Mouse (Mus musculus) midbrain, embryonic 13.5 days (tissue): ENCODE data around the gene Tbc1d10b. TPM values are rescaled to one million over a fixed set of nuclear protein-coding genes. Genes with fewer than 3 reads are reported as not detected.

Experiments used
- ATAC-seq: fragments of 200-750 bp; cut with Nextera tagmentation; 2 replicates; pipeline ENCODE4 v1.8.0; 2017; ENCODE audit warnings: mild to moderate bottlenecking, moderate TSS enrichment, moderate library complexity
- H3K27ac ChIP-seq: fragments of 300-500 bp; sonication (generic); 2 replicates; pipeline ENCODE4 v1.5.1; 2015; ENCODE audit warnings: inconsistent platforms, mild to moderate bottlenecking, moderate library complexity
- H3K27me3 ChIP-seq: fragments of 300-500 bp; sonication (generic); 2 replicates; pipeline ENCODE4 v1.6.1; 2015; ENCODE audit warnings: mild to moderate bottlenecking, inconsistent platforms
- H3K36me3 ChIP-seq: fragments of 300-500 bp; sonication (generic); 2 replicates; pipeline ENCODE4 v1.6.1; 2015; ENCODE audit warnings: mild to moderate bottlenecking, inconsistent platforms
- H3K4me1 ChIP-seq: fragments of 300-500 bp; sonication (generic); replicated peaks from 2 replicates; pipeline ENCODE4 v1.6.1; 2015; ENCODE audit warnings: inconsistent platforms
- H3K4me2 ChIP-seq: fragments of 300-500 bp; sonication (generic); replicated peaks from 2 replicates; pipeline ENCODE4 v1.6.1; 2015; ENCODE audit warnings: moderate library complexity, mild to moderate bottlenecking, inconsistent platforms
- H3K4me3 ChIP-seq: fragments of 300-500 bp; sonication (generic); replicated peaks from 2 replicates; pipeline ENCODE4 v1.5.1; 2015; ENCODE audit warnings: mild to moderate bottlenecking, inconsistent platforms
- H3K9ac ChIP-seq: fragments of 300-500 bp; sonication (generic); replicated peaks from 2 replicates; pipeline ENCODE4 v1.6.1; 2015; ENCODE audit warnings: mild to moderate bottlenecking, inconsistent platforms
- H3K9me3 ChIP-seq: fragments of 300-500 bp; sonication (generic); 2 replicates; pipeline ENCODE4 v1.6.1; 2016; ENCODE audit warnings: mild to moderate bottlenecking, inconsistent platforms
- WGBS: fragments of 180-500 bp; shearing (Covaris S2); methylation state at CpG from one replicate; pipeline ENCODE4 v1.1.7; 2015; 5-methylcytosine and 5-hydroxymethylcytosine counted together
- polyA plus RNA-seq: library from polyadenylated mRNA; unstranded; fragments of >200 nt; fragmentation: Nextera tagmentation; extraction: Ambion mirVana; gene quantifications from 2 replicates; pipeline ENCODE4 v1.2.1, GENCODE M21; 2015

Gene Tbc1d10b
- polyA plus RNA-seq, 1 experiment from 2014 or later, result 30.7 TPM

DNA sequence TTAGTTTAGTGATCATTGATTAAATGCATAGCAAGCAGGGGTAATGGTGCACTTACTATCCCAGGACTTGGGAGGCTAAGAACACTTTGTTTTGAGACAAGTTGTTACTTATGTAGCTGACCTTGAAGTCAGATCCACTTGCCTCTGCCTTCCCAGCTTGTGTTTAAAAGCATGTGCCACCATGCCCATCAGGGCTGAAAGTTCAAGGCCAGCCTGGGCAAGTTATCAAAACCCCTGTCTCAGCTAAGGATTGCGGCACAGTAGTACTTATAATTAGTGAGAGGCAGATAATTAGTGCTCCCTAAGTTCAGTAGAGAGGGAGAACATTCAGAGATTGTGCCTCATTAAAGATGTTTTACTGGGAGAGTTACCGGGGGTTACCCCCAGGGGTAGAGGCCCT lies 26.5 kb upstream of the Tbc1d10b start:
- H3K4me3 ChIP-seq, result peak overlapping the region; percentile 94
- H3K27ac ChIP-seq, result no peak overlapping the region
- WGBS, result 98% methylated on average over 2 of the region's 2 CpGs
- no peaks in the 10 kb centered on the region for H3K27me3 ChIP-seq
- H3K4me1 ChIP-seq, result peaks cover 57% of the 10 kb centered on the region
- H3K36me3 ChIP-seq, result peaks cover 59% of the 10 kb centered on the region
- H3K9ac ChIP-seq, result no peak overlapping the region
- H3K9me3 ChIP-seq, result no peaks in the 10 kb centered on the region
- ATAC-seq, result no peak
- peak overlapping the region; percentile 92 for H3K4me2 ChIP-seq

DNA sequence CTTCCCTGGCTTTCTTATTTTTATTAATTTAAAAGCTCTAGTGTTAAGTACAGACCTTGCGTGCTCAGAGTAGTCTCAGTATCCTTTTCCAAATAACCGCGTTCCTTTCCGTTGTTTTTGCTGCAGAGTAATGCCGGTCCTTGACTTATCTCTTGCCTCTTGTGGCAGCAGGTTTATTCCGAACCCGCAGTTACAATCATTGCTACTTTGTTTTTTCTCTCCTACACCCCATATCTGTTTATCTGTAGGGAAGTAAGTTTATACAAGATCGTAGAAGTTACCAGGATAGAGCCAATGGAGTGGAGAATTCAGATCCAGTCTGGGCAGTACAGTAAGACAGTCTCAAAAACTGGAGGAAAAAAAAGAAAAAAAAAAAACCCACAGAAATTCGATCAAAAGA lies 25.5 kb upstream of the Tbc1d10b start:
- no peak for ATAC-seq
- Histone ChIP-seq H3K4me2 (peak overlapping the region; percentile 92), H3K4me1 (peaks cover 61% of the 10 kb centered on the region), H3K36me3 (peaks cover 57% of the 10 kb centered on the region), H3K9me3 (no peaks in the 10 kb centered on the region), H3K9ac (peak overlapping the region; percentile 98), H3K27me3 (no peaks in the 10 kb centered on the region), H3K4me3 (peak overlapping the region; percentile 94), H3K27ac (peak overlapping the region; percentile 97)
- WGBS, result 5% methylated on average over 9 of the region's 9 CpGs

DNA sequence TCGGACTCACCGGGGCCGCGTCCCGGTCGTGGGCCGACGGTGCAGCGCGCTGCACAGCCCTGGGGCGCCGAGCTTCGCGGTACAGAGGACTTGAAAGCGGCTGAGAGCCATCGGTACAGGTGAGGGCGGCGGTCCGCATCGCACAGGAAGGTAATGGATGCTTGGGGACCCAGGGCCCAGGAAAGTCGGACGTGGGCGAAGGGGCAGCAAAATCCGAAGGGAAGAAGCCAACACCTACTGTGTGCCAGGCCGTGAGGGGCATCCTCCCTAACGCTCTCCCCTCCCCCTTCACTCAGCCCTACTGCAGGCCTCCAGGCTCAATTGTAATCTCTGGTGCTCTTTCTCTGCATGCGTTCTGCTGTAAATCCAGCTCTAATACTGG lies 25.1 kb upstream of the Tbc1d10b start:
- peak overlapping the region; percentile 94 for H3K4me3 ChIP-seq
- WGBS, result under 1% methylated on average over 27 of the region's 27 CpGs
- peak overlapping the region; percentile 92 for H3K4me2 ChIP-seq
- no peaks in the 10 kb centered on the region for H3K9me3 ChIP-seq
- H3K36me3 ChIP-seq, result peaks cover 53% of the 10 kb centered on the region
- peaks cover 61% of the 10 kb centered on the region for H3K4me1 ChIP-seq
- ATAC-seq, result no peak; the same call in 1 of the 2 replicates
- H3K27me3 ChIP-seq, result no peaks in the 10 kb centered on the region
- peak overlapping the region; percentile 97 for H3K27ac ChIP-seq
- peak overlapping the region; percentile 98 for H3K9ac ChIP-seq

DNA sequence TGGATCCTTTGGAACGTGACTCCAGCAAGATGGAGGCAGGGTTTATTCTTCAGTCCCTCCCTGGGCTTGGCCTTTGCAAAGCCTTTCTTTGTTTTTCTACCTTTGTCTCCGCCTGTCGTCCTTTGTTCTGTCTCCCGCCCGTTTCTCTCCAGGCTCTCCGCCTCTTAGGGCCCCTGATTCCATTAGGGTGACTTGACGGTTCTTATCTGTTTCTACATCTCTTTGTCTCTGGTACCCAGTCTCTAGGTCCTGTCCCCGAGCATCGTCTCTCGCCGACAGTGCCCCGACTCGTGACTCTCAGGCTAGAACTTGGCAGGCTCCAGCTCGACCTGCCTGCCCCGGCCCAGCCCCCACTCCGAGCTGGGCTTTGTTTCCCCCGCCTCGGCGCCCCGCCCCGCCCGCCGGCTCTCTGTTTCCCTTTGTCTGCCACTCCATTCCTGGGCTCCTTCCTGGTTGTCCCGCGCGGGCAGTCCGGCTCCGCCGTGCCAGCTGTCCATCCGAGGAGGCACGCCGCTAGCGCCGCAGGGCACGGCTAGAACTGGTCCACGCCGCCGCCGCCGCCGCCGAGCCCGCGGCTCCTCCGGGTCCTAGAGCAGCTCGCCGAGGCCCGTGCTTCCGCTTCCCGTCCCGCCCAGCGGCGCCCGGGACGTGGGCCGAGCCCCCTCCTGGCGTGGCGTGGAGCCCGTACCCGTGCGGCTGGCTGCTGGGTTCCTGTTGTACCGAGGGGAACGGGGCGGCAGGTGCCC lies 24.5 kb upstream of the Tbc1d10b start, which contains the start of the genes Zfp553 and Sept1:
TSS of gene Zfp553 (plus strand) at position 440 of the 746 bp plus-strand sequence.
TSS of gene Sept1 (minus strand) at position 509 of the 746 bp plus-strand sequence.
- H3K27me3 ChIP-seq, result no peaks in the 10 kb centered on the region
- peaks cover 47% of the 10 kb centered on the region for H3K36me3 ChIP-seq
- WGBS, result under 1% methylated on average over 63 of the region's 64 CpGs
- peak; percentile 95 for ATAC-seq
- H3K9me3 ChIP-seq, result no peaks in the 10 kb centered on the region
- H3K9ac ChIP-seq, result peak within 1 kb of the TSS; percentile 98
- H3K4me3 ChIP-seq, result peak within 1 kb of the TSS; percentile 94
- H3K4me1 ChIP-seq, result peaks cover 58% of the 10 kb centered on the region
- H3K27ac ChIP-seq, result peak within 1 kb of the TSS; percentile 97
- H3K4me2 ChIP-seq, result peak within 1 kb of the TSS; percentile 92

DNA sequence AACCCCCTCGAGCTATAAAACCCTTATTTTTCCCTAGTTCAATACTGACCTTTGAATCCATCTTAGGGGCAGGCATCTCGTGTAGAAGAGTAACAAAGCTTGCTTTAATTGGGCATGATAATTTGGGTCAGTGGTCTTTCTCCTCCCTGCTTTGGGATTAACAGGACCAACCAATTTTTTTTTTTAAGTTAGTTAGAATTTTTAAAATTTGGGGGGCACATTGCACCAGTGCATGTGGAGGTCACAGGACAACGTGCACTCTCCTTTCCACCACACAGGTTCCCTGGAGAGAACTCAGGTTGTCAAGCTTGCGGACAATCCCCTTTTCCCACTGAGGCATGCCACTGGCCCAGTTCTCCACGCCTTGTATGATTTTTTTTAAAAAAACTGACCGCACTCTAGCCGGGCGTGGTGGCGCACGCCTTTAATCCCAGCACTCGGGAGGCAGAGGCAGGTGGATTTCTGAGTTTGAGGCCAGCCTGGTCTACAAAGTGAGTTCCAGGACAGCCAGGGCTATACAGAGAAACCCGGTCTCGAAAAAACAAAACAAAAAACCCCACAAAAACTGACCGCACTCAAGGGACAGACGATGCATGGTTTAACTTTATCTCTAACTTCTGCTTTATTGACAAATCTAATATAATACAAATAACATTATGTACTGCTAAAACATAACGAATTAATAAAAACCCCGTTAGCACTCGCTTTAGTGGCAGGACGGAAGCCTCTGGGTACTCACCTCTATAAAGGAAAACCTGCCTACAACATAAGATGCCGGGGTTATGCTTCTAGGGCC lies 23.8 kb upstream of the Tbc1d10b start:
- H3K4me3 ChIP-seq, result peak overlapping the region; percentile 94
- peaks cover 50% of the 10 kb centered on the region for H3K4me1 ChIP-seq
- 4% methylated on average over 20 of the region's 20 CpGs for WGBS
- no peaks in the 10 kb centered on the region for H3K9me3 ChIP-seq
- peak overlapping the region; percentile 97 for H3K27ac ChIP-seq
- H3K9ac ChIP-seq, result peak overlapping the region; percentile 98
- peaks cover 39% of the 10 kb centered on the region for H3K36me3 ChIP-seq
- H3K27me3 ChIP-seq, result no peaks in the 10 kb centered on the region
- no peak for ATAC-seq
- H3K4me2 ChIP-seq, result peak overlapping the region; percentile 92

DNA sequence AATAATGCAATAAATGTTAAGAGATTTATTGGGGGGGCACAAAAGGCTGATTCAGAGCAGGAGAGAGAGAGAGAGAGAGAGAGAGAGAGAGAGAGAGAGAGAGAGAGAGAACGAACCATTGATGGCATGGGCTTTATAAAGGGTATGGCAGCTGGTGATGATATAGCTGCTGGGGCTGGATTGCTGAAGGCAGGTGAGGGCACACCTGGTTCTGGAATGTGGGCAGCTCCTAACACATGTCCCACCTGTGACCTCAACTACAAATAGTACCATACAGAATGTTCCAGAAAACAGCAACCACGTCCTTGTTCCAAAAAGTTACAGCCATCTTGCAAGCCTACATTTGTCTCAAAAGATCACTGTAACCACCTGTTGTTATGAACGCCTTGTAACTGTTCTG lies 23.1 kb upstream of the Tbc1d10b start:
- WGBS, result 72% methylated on average over 3 of the region's 3 CpGs
- ATAC-seq, result no peak
- Histone ChIP-seq H3K9me3 (no peaks in the 10 kb centered on the region), H3K27me3 (no peaks in the 10 kb centered on the region), H3K9ac (peak overlapping the region; percentile 98), H3K4me1 (peaks cover 45% of the 10 kb centered on the region), H3K4me3 (peak overlapping the region; percentile 94), H3K4me2 (peak overlapping the region; percentile 92), H3K27ac (peak overlapping the region; percentile 97), H3K36me3 (peaks cover 33% of the 10 kb centered on the region)

DNA sequence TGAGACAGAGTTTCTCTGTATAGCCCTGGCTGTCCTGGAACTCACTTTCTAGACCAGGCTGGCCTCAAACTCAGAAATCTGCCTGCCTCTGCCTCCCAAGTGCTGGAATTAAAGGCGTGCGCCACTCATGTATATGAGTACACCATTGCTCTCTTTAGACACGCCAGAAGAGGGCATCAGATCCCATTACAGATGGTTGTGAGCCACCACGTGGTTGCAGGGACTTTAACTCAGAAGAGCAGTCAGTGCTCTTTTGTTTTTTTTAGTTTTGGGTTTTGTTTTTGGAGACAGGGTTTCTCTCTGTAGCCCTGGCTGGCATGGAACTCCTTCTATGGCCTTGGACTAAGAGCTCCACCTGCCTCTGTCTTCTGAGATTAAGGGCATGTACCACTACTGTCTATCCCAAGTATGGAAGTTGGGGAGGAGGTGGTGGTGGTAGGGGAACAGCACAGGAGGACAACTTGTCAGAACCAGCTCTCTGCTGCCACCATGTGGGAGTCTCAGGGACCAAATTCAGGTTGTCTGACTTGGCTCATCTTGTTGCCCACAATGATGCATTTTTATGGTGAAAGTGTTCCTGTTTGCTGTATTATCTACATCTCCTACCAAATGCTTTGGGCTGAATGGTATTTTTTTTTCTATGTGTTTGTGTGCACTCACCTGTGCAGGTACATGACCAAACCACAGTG lies 20.5 kb upstream of the Tbc1d10b start:
- ATAC-seq, result no peak
- H3K9me3 ChIP-seq, result no peaks in the 10 kb centered on the region
- H3K27ac ChIP-seq, result no peak overlapping the region
- H3K4me1 ChIP-seq, result peaks cover 26% of the 10 kb centered on the region
- H3K4me2 ChIP-seq, result no peak overlapping the region
- no peak overlapping the region for H3K9ac ChIP-seq
- no peak overlapping the region for H3K4me3 ChIP-seq
- 69% methylated on average over 4 of the region's 4 CpGs for WGBS
- H3K27me3 ChIP-seq, result no peaks in the 10 kb centered on the region
- peaks cover 19% of the 10 kb centered on the region for H3K36me3 ChIP-seq

DNA sequence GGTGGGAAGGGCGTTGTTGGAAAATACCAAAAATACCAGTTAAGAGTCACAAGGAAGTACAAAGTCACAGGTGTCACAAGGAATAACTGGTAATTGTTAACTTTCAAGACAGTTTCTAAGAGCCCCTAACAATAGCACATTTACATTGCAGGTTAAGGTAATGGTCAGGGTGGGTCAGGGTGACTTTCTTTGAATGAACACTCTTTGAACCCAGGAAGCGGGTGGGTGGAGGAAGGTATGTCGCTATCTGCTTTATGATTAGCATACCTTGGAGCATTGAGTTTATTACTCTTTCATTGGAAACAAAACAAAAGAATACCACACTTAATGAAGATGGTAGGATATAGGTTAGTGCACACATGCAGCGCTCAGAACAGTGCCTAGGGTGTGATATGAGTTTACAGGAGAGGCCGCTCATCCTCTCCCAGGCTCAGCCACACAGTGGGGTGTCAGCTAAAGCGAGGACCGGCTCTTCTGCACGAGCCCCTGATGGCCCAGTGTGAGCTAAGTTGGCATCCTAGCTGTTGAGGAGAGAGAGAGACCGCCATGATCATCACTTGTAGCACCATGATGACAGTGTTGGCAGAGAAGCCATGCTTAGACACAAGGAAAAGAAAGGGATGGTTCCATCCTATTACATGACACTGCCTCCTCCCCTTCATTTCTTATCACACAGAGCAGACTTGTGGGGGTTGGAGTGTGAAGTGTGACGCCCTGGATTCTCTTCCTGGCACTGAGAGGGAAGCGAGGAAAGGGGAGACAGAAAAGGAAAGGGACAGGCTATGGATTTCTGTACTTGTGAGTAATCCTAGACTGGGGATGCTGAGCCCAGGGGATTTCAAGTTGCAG lies 17.1 kb upstream of the Tbc1d10b start:
- H3K4me2 ChIP-seq, result no peak overlapping the region
- H3K36me3 ChIP-seq, result peaks cover 16% of the 10 kb centered on the region
- 92% methylated on average over 11 of the region's 11 CpGs for WGBS
- no peak overlapping the region for H3K27ac ChIP-seq
- H3K4me1 ChIP-seq, result peaks cover 10% of the 10 kb centered on the region
- no peak for ATAC-seq
- no peak overlapping the region for H3K4me3 ChIP-seq
- H3K9ac ChIP-seq, result no peak overlapping the region
- no peaks in the 10 kb centered on the region for H3K9me3 ChIP-seq
- no peaks in the 10 kb centered on the region for H3K27me3 ChIP-seq

DNA sequence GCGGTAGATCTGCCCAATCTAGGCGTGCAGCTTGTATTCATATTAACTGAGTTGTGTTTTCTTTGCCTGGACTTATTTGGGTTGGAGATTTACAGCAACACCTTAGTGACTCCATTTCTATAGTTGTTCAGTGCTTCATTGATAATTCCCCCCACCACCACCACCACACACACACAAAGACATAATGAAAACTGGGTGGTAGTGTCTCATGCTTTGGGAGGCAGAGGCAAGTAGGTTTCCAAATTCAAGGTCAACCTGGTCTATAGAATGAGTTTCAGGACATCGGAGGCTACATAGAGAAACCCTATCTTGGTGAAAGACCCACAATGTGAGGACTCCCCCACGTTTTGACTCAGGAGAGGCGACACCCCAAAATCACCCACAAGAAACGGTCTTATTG lies 16.3 kb upstream of the Tbc1d10b start:
- WGBS, result 94% methylated on average over 6 of the region's 6 CpGs
- Histone ChIP-seq H3K4me2 (no peak overlapping the region), H3K9me3 (no peaks in the 10 kb centered on the region), H3K4me3 (no peak overlapping the region), H3K27ac (no peak overlapping the region), H3K27me3 (no peaks in the 10 kb centered on the region), H3K9ac (no peak overlapping the region), H3K4me1 (0 out of 2 replicates have a peak, but pooled peaks cover 2% of the 10 kb centered on the region), H3K36me3 (peaks cover 9% of the 10 kb centered on the region)
- no peak for ATAC-seq

DNA sequence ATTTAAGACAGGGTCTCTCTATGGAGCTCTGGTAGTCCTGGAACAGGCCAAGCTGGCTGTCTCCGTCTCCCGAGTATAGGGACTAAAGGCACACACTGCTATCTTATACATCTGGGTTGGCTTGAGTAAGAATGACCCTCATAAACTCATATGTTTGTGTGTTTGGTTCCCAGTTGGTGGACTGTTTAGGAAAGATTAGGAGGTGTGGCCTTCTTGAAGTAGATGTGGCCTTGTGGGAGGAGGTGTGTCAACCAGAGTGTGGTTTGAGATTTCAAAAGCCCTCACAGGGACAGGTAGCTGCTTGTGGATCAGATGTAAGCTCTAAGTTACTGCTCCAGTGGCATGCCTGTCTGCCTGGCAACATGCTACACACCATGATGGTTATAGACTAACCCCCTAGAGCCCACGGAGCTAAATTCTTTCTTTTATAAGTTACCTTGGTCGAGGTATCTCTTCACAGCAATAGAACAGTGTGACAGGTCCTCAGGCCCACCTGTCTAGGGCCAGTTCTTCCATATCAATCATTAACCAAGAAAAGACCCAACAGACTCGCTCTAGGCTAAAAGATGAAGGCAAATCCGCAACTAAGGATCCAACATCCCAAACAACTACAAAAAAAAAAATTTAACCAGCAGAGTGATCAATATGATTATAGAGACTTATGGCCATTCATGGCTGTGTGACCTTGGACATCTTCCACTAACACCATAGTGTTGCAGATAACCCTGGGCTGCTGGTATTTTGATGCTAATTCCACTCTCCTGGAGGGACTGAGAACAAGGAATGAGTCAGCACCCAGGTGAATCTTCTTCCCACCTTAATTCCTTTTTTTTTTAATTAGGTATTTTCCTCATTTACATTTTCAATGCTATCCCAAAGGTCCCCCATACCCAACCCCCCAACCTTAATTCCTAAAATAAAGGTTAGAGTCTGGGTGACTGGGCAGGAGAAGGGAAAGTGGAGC lies 15.5 kb upstream of the Tbc1d10b start:
- H3K27me3 ChIP-seq, result no peaks in the 10 kb centered on the region
- no peak overlapping the region for H3K27ac ChIP-seq
- no peak overlapping the region for H3K4me2 ChIP-seq
- peaks cover 5% of the 10 kb centered on the region; the same call in 1 of the 2 replicates for H3K36me3 ChIP-seq
- ATAC-seq, result no peak
- no peaks in the 10 kb centered on the region for H3K4me1 ChIP-seq
- no peak overlapping the region for H3K9ac ChIP-seq
- H3K9me3 ChIP-seq, result no peaks in the 10 kb centered on the region
- H3K4me3 ChIP-seq, result no peak overlapping the region
- WGBS, result 94% methylated on average over 6 of the region's 6 CpGs
